Mouse (Mus musculus): ENCODE results near the gene Agbl1.
"Not testable (repeated sequence)": the region's sequence is repeated elsewhere in the genome, so short reads cannot be mapped to it uniquely, and the experiment has no call there.

The Agbl1 gene

GRCm38 (mm10) chr7:76229311-76229937, at the start of gene Agbl1:
Gene Agbl1 (plus strand): TSS chr7:76229887.
- no peak for DNase-seq

- DNase-seq = no peak
Measured at GRCm38 (mm10) chr7:76185005-76185658, 44.6 kb upstream of the Agbl1 start.

- DNase-seq = no peak
Measured at GRCm38 (mm10) chr7:76185681-76186121, 44.0 kb upstream of the Agbl1 start.

- no peak for DNase-seq
Measured at GRCm38 (mm10) chr7:76218546-76218945, 11.1 kb upstream of the Agbl1 start.

DNA sequence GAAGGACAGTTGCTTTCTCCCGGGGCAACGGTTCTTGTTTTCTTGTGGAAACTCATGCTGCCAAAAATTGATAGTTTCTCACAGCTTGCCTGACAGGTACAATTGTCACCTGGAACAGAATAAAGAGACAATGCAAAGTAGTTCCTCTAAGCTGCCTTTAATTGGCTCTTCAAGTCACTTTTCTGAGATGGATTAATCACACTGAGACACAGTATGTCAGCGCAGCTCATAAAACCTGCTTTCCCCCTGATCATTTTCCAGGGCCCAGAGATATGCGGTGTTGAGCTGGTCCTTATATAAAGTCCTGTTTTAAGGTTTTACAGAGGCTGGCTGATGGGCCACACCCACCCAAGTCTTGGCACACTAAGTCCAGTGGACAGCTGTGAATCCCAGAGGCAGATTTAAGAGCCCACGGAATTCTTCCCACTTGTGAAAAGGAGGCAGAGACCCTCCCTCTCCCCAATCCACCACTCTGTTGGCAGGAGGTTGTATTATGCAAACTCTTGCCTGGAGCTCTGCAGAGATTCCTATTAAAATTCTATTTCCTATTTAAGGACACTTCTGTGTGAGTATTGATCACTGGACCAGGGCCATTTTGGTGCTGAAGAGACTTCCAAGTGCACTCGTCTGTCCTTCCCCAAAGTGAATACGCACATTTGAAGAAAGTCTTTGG, 9.8 kb upstream of the Agbl1 start:
- no peak for DNase-seq

DNA sequence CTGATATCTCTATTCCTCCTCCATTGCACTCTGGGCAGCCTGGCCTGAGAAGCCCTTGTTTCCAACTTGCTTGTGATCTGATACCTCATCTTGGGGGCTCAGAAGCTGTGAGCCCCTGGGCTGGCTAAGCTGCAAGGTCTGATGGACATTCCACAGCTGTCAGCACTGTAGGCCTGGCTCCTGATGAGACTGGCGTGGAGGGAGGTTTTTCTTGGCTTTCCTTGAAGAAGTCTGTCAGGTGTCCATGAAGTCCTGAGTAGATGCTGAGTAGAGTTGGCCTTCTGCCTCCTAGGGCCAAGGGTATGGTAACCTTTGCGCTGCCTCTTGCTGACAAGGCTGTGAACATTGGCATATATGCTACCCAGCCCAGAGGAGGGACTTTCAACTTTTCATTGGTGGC, 7.0 kb upstream of the Agbl1 start:
- DNase-seq = no peak

- no peak for DNase-seq
Measured at GRCm38 (mm10) chr7:76228881-76229280, 806 bp upstream of the Agbl1 start.

DNA sequence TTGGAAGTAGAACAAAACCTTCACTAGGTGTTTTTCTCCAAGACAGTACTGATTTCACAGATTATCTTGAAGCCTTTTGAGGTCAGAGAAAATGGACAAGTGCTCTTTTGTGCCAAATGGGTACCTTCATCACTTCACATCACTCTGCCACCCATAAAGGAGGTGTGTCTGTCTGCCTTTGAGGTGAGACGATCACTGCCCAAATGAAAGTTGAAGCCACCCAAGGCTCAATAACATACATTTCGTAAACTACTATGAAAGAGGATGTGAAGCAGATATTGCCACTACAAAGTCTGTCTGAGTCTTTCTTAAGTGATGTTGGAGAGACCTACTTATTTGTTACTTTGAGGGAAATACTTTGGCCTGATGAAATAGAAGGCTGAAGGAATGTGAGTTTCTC, 4.6 kb downstream of the Agbl1 start:
- DNase-seq = no peak

DNA sequence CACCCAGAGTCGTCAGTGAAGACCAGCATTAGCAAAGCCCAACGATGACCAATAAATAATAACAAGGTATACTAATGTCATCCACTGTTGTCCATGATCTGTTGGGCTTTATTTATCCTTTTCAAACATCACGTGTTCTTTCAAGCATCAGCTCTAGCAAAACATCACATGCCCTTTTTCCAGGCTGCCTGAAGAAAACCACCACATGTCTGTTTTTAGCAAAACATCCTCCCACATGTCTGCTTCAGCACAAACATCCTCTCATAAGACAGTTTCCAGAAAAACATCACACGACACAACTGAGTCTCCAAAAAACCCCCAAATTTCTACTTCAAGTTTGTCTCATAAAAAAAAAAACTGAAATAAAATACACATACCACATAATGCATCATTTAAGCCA, 7.8 kb downstream of the Agbl1 start:
- DNase-seq = no peak

- DNase-seq = not testable (repeated sequence)
Measured at GRCm38 (mm10) chr7:76244839-76245238, 15.2 kb downstream of the Agbl1 start.

GRCm38 (mm10) chr7:76275061-76275460, 45.4 kb downstream of the Agbl1 start:
- DNase-seq = no peak

- no peak for DNase-seq
Measured at GRCm38 (mm10) chr7:76282831-76283230, 53.1 kb downstream of the Agbl1 start.

DNA sequence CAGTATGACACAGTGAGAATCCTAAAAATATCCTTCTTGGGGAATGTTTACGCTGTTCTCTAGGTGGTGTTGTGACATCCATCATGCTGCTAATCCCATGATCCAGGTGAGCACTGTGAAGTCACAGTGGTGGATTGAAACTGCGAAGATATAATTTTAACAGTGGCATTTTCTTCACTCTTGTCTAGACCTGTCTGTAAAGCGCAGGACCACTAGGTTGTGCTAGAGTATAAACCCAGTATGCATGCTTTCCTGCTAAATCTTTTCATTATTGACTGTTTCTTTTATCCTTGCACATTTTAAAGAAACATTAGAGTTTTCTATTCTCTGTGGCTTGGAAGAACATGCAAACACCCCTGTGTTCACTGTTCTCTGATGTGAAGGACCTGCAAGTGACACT, 57.8 kb downstream of the Agbl1 start:
- DNase-seq = no peak

DNA sequence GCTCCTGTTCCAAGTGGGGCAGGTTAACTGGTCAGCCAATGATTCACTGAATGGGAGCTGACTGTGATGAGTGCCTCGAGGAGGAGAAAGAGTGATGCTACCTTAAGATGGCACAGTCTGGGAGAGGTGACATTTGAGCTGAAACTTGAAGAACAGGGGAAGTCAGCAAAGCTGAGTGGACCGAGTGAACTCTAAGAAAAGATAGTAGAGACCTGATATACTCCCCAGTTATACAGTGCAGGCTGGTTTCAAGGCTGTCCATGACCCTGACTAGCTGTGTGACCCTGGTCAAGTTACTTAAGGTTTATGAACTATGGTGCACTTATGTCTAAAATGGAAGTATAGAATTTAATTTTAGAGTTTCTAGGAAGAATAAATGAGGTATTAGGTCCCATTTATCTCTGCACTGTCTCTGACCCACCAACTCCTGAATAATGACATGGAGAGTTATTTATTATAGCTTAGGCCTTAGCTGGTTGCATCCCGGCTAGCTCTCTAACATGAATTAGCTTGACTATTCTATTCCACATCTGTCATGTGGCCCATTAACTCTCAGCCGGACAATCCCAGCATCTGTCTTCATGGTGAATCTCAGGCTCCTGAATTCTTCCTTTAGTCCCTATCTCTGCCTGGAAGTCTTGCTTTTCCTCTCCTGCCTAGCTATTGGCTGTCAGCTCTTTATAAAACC, 92.3 kb downstream of the Agbl1 start:
- DNase-seq = no peak

GRCm38 (mm10) chr7:76326091-76326490, 96.4 kb downstream of the Agbl1 start:
- DNase-seq = no peak

GRCm38 (mm10) chr7:76339308-76339707, 109.6 kb downstream of the Agbl1 start:
- DNase-seq = no peak

GRCm38 (mm10) chr7:76341601-76342000, 111.9 kb downstream of the Agbl1 start:
- no peak for DNase-seq

GRCm38 (mm10) chr7:76353469-76353868, 123.8 kb downstream of the Agbl1 start:
- DNase-seq = peak in 1 of 2 experiments; percentile 20

DNA sequence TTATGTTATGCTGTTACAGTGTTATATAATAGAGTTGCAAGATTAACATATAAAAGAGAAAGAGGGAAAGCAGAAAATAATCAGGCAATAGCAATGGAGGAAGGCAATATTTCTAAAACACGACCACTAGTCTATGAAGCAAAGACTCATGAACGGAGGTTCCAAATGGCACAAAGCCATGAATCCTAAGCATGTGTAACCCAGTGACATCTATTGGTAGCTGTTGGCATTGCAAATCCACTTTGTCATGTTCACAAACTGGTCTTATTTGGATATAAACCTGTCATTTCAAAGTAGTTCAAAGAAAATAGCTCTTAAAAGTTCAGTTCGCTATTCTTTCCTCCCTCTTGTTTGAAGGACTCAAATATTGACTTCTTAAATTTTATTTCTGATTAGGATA, 124.8 kb downstream of the Agbl1 start:
- DNase-seq = peak in 1 of 2 experiments; percentile 33

- DNase-seq = no peak
Measured at GRCm38 (mm10) chr7:76371269-76371668, 141.6 kb downstream of the Agbl1 start.

DNA sequence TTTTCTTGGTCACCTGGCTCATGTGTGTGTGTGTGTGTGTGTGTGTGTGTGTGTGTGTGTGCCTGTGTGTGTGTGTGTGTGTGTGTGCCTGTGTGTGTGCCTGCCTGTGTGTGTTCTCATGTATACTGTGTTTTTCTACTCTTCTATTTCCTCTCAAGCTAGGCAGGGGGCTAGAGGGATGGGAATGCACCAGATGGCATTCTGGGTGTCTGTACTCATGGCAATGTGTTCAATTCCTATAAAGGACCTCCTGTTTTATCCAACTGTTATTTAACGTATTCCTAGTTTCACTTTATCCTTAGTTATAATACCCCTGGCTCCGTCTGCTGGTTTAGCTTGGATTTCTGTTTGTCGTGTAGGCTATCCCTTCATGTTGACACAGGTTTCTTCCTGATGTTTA, 149.8 kb downstream of the Agbl1 start:
- no peak for DNase-seq

GRCm38 (mm10) chr7:76381986-76382385, 152.3 kb downstream of the Agbl1 start:
- no peak for DNase-seq

GRCm38 (mm10) chr7:76389240-76389639, 159.6 kb downstream of the Agbl1 start:
- DNase-seq = no peak

Measured in lung, postnatal 4 days (tissue).